20 mouse cellular contexts compared by ENCODE assay signal in genomic region chr9:32610631-32611030, GRCm38 (mm10). TPM values are rescaled to one million over a fixed set of nuclear protein-coding genes. Genes with fewer than 3 reads are reported as not detected.
DNase-seq lines count a peak whose midpoint lies in the region; ATAC-seq and TF ChIP-seq lines count a peak whose summit lies in the region.
"Had no signal": no experiment of that assay in that cellular context is flagged by ENCODE, and none has a peak within 500 bp of the region (broad histone marks: within the 10 kb centered on the region; RNA-seq: fewer than 3 reads in every experiment).

No protein-coding gene starts in this region.

- no peak overlapping the region for H3K9ac ChIP-seq in liver, embryonic 11.5 days (ENCODE audit: low read depth, low read length)
- H3K9ac ChIP-seq: limb, embryonic 13.5 days; liver, embryonic 15.5 days; neural tube, embryonic 12.5 days had no signal

- H3K9me3 ChIP-seq in heart, embryonic 10.5 days, result no peaks in the 10 kb centered on the region
- no peaks in the 10 kb centered on the region for H3K9me3 ChIP-seq in liver, embryonic 11.5 days (ENCODE audit: control insufficient read depth, low read length)
- H3K9me3 ChIP-seq: limb, embryonic 13.5 days; liver, embryonic 15.5 days; neural tube, embryonic 12.5 days had no signal

- TF ChIP-seq CTCF in kidney, adult 2 months (conservative IDR thresholded peaks at IDR 0.05; ENCODE audit: insufficient read depth, insufficient read length, low read depth, low read length), result no peak

- WGBS in heart, embryonic 10.5 days, result 70% methylated on average over 4 of the region's 4 CpGs
- WGBS in kidney, adult 2 months, result 38% methylated on average over 4 of the region's 4 CpGs
- 85% methylated on average over 4 of the region's 4 CpGs for WGBS in liver, embryonic 11.5 days

- no peak for ATAC-seq in liver, embryonic 11.5 days (replicated peaks; ENCODE audit: low FRiP score)
- ATAC-seq: activated CD4-positive, CD25-positive, alpha-beta regulatory T cell, adult 4 months; forebrain, embryonic 14.5 days; lung, postnatal 0 days had no signal

- H3K27ac ChIP-seq in heart, embryonic 10.5 days, result peak overlapping the region; percentile 16; the same call in 1 of the 2 replicates
- H3K27ac ChIP-seq in kidney, adult 2 months (ENCODE audit: insufficient read depth, low read depth, low read length), result no peak overlapping the region
- H3K27ac ChIP-seq in liver, embryonic 11.5 days (ENCODE audit: low read depth, low read length), result no peak overlapping the region
- H3K27ac ChIP-seq: limb, embryonic 13.5 days; liver, embryonic 15.5 days; neural tube, embryonic 12.5 days had no signal

- intact Hi-C loops in gastrocnemius, postnatal 36 days (cut with DNase I), result no loop called here

- TF ChIP-seq POLR2A in kidney, adult 2 months (IDR thresholded peaks at IDR 0.05; ENCODE audit: low read depth, low read length), result no peak

- H3K4me3 ChIP-seq in heart, embryonic 10.5 days, result no peak overlapping the region
- no peak overlapping the region for H3K4me3 ChIP-seq in kidney, adult 2 months (ENCODE audit: insufficient read depth, low read depth, low read length)
- H3K4me3 ChIP-seq in liver, embryonic 11.5 days (ENCODE audit: low read depth, low read length), result no peak overlapping the region
- H3K4me3 ChIP-seq: erythroblast, embryonic 14.5 days; limb, embryonic 13.5 days; liver, embryonic 15.5 days; neural tube, embryonic 12.5 days had no signal

- no peaks in the 10 kb centered on the region for H3K36me3 ChIP-seq in heart, embryonic 10.5 days
- H3K36me3 ChIP-seq in kidney, adult 2 months (ENCODE audit: control insufficient read depth, insufficient read depth, low read length), result no peaks in the 10 kb centered on the region
- no peaks in the 10 kb centered on the region for H3K36me3 ChIP-seq in liver, embryonic 11.5 days (ENCODE audit: control insufficient read depth, insufficient read depth, low read length)
- H3K36me3 ChIP-seq: limb, embryonic 13.5 days; liver, embryonic 15.5 days; neural tube, embryonic 12.5 days had no signal

- peaks cover 30% of the 10 kb centered on the region for H3K27me3 ChIP-seq in heart, embryonic 10.5 days (ENCODE audit: insufficient read depth, poor library complexity, severe bottlenecking)
- no peaks in the 10 kb centered on the region for H3K27me3 ChIP-seq in kidney, adult 2 months (replicated peaks; ENCODE audit: control insufficient read depth, insufficient read depth, low read length)
- no peaks in the 10 kb centered on the region for H3K27me3 ChIP-seq in liver, embryonic 11.5 days (replicated peaks; ENCODE audit: control insufficient read depth, insufficient read depth, low read length)
- H3K27me3 ChIP-seq: CH12.LX; neural tube, embryonic 12.5 days had no signal

- DNase-seq in heart, embryonic 10.5 days (ENCODE audit: low spot score), result no peak
- no peak for DNase-seq in heart, adult 18-20 months
- peak; percentile 75 for DNase-seq in kidney, adult 2 months
- DNase-seq in kidney, postnatal 14 days, result peak; percentile 63
- DNase-seq in thymus, postnatal 14 days, result peak; percentile 55
- DNase-seq in gastrocnemius, postnatal 36 days, result no peak
- no peak for DNase-seq in liver, embryonic 11.5 days (ENCODE audit: low spot score)
- no peak for DNase-seq in layer of hippocampus, adult 8-10 months (ENCODE audit: low spot score in 2 of 2)
- DNase-seq: adrenal gland, postnatal 14 days; cerebellum, adult 8-10 months; heart, postnatal 4 days; right cerebral cortex, postnatal 14 days had no signal

- peaks cover 33% of the 10 kb centered on the region for H3K4me1 ChIP-seq in heart, embryonic 10.5 days
- H3K4me1 ChIP-seq in kidney, adult 2 months (ENCODE audit: control insufficient read depth, insufficient read depth, low read length), result peaks cover 7% of the 10 kb centered on the region; the same call in 1 of the 2 replicates
- peaks cover 19% of the 10 kb centered on the region for H3K4me1 ChIP-seq in liver, embryonic 11.5 days (replicated peaks; ENCODE audit: control insufficient read depth, insufficient read depth, low read length)
- H3K4me1 ChIP-seq: neural tube, embryonic 12.5 days had no signal

- H3K4me2 ChIP-seq in liver, embryonic 11.5 days, result no peak overlapping the region
- H3K4me2 ChIP-seq: limb, embryonic 13.5 days; liver, embryonic 15.5 days; neural tube, embryonic 12.5 days had no signal

RNA-seq across cellular contexts. Expression of gene Ets1, which starts 25.4 kb away (rescaled TPM):
- polyA plus RNA-seq in heart, embryonic 10.5 days (2016; fragmentation: Nextera tagmentation; extraction: Ambion mirVana), result 47.2 and 50.2 TPM in 2 replicates
- total RNA-seq in heart, adult 18-20 months (2021), result 10 to 100 TPM; 35.3 to 36.9 TPM
- 15.8 and 25.2 TPM in 2 replicates for polyA plus RNA-seq in kidney, adult 2 months (2012; rRNA removed)
- 10 to 100 TPM; 17.2 to 17.4 TPM for total RNA-seq in gastrocnemius, postnatal 36 days (2021)
- polyA plus RNA-seq in liver, embryonic 11.5 days (2014; fragmentation: Nextera tagmentation; extraction: Ambion mirVana), result 31.4 and 35.8 TPM in 2 replicates
- total RNA-seq in layer of hippocampus, adult 8-10 months (2022), result 10 to 100 TPM; 11.1 to 12.9 (median 11.9) TPM

Comparison
In these comparisons a context has a peak if more than half of its experiments do, and no peak if none do; other contexts are left out.
1. DNase-seq: peak in kidney, adult 2 months (single experiment), kidney, postnatal 14 days (single experiment) and thymus, postnatal 14 days (single experiment); none in heart, embryonic 10.5 days (single experiment), heart, adult 18-20 months (0 of 2), gastrocnemius, postnatal 36 days (0 of 2), liver, embryonic 11.5 days (single experiment) and layer of hippocampus, adult 8-10 months (0 of 2).